Mouse (Mus musculus): ENCODE measurements around the gene Chadl. TPM values are rescaled to one million over a fixed set of nuclear protein-coding genes. Genes with fewer than 3 reads are reported as not detected.
"Not testable (repeated sequence)": the region's sequence is repeated elsewhere in the genome, so short reads cannot be mapped to it uniquely, and the experiment has no call there.

The Chadl gene
- 2.3 and 2.4 TPM in 2 replicates for polyA plus RNA-seq (2016; fragmentation: Nextera tagmentation; extraction: Ambion mirVana)

GRCm38 (mm10) chr15:81697175-81697574 lies at the start of gene Chadl:
TSS of gene Chadl (minus strand) at chr15:81697287.
- H3K36me3 ChIP-seq (replicated peaks) = peaks cover 3% of the 10 kb centered on the region
- no peak within 1 kb of the TSS for H3K4me3 ChIP-seq
- H3K27me3 ChIP-seq (ENCODE audit: poor library complexity, severe bottlenecking) = peaks cover 53% of the 10 kb centered on the region
- H3K27ac ChIP-seq = no peak within 1 kb of the TSS
- no peaks in the 10 kb centered on the region for H3K9me3 ChIP-seq
- 58% methylated on average over 7 of the region's 7 CpGs for WGBS
- DNase-seq (ENCODE audit: extremely low spot score, low spot score) = no peak
- peaks cover 26% of the 10 kb centered on the region for H3K4me1 ChIP-seq

- peak overlapping the region; percentile 95 for H3K4me3 ChIP-seq
- peak; percentile 76 for DNase-seq (ENCODE audit: extremely low spot score, low spot score)
- H3K4me1 ChIP-seq = peaks cover 23% of the 10 kb centered on the region
- 1% methylated on average over 33 of the region's 33 CpGs for WGBS
- peaks cover 19% of the 10 kb centered on the region for H3K36me3 ChIP-seq (replicated peaks)
- no peaks in the 10 kb centered on the region for H3K9me3 ChIP-seq
- H3K27me3 ChIP-seq (ENCODE audit: poor library complexity, severe bottlenecking) = no peaks in the 10 kb centered on the region
- H3K27ac ChIP-seq = peak overlapping the region; percentile 98
These were observed 48.6 kb upstream of the Chadl start for GRCm38 (mm10) chr15:81745601-81746114.

GRCm38 (mm10) chr15:81744992-81745600 lies 48.0 kb upstream of the Chadl start, which contains the start of the genes Zc3h7b and Rangap1:
TSS of gene Zc3h7b (plus strand) at chr15:81745057.
TSS of gene Rangap1 (minus strand) at chr15:81745530.
- H3K9me3 ChIP-seq = no peaks in the 10 kb centered on the region
- peak within 1 kb of the TSS; percentile 95 for H3K4me3 ChIP-seq
- H3K36me3 ChIP-seq (replicated peaks) = peaks cover 19% of the 10 kb centered on the region
- H3K27ac ChIP-seq = peak within 1 kb of the TSS; percentile 98
- peaks cover 23% of the 10 kb centered on the region for H3K4me1 ChIP-seq
- WGBS = under 1% methylated on average over 65 of the region's 65 CpGs
- H3K27me3 ChIP-seq (ENCODE audit: poor library complexity, severe bottlenecking) = no peaks in the 10 kb centered on the region
- peak; percentile 79 for DNase-seq (ENCODE audit: extremely low spot score, low spot score)

GRCm38 (mm10) chr15:81742368-81742767 lies 45.3 kb upstream of the Chadl start:
- H3K4me1 ChIP-seq = peaks cover 23% of the 10 kb centered on the region
- H3K9me3 ChIP-seq; H3K36me3 ChIP-seq (replicated peaks); DNase-seq (ENCODE audit: extremely low spot score, low spot score); H3K27ac ChIP-seq; H3K4me3 ChIP-seq; H3K27me3 ChIP-seq (ENCODE audit: poor library complexity, severe bottlenecking): not testable (repeated sequence)
- 40% methylated on average over 2 of the region's 2 CpGs for WGBS

GRCm38 (mm10) chr15:81739924-81740323 lies 42.8 kb upstream of the Chadl start:
- DNase-seq (ENCODE audit: extremely low spot score, low spot score) = no peak
- Histone ChIP-seq H3K4me1 (peaks cover 10% of the 10 kb centered on the region), H3K27ac (no peak overlapping the region), H3K36me3 (replicated peaks) (no peaks in the 10 kb centered on the region), H3K9me3 (no peaks in the 10 kb centered on the region), H3K4me3 (no peak overlapping the region), H3K27me3 (ENCODE audit: poor library complexity, severe bottlenecking) (no peaks in the 10 kb centered on the region)
- 14% methylated on average over 2 of the region's 2 CpGs for WGBS

- Histone ChIP-seq H3K4me1 (peaks cover 4% of the 10 kb centered on the region), H3K27me3 (ENCODE audit: poor library complexity, severe bottlenecking) (no peaks in the 10 kb centered on the region), H3K27ac (no peak overlapping the region), H3K4me3 (no peak overlapping the region), H3K36me3 (replicated peaks) (no peaks in the 10 kb centered on the region), H3K9me3 (no peaks in the 10 kb centered on the region)
- DNase-seq (ENCODE audit: extremely low spot score, low spot score) = no peak
- 85% methylated on average over 3 of the region's 3 CpGs for WGBS
These were observed 42.2 kb upstream of the Chadl start for GRCm38 (mm10) chr15:81739296-81739695.

- Histone ChIP-seq H3K4me3 (no peak overlapping the region), H3K27ac (no peak overlapping the region)
- DNase-seq (ENCODE audit: extremely low spot score, low spot score) = no peak
These were observed 38.0 kb upstream of the Chadl start for GRCm38 (mm10) chr15:81735075-81735474.

GRCm38 (mm10) chr15:81729792-81730635 lies 32.9 kb upstream of the Chadl start:
- Histone ChIP-seq H3K9me3 (no peaks in the 10 kb centered on the region), H3K4me3 (peak overlapping the region; percentile 99), H3K27me3 (ENCODE audit: poor library complexity, severe bottlenecking) (no peaks in the 10 kb centered on the region), H3K27ac (peak overlapping the region; percentile 96), H3K4me1 (peaks cover 26% of the 10 kb centered on the region), H3K36me3 (replicated peaks) (peaks cover 25% of the 10 kb centered on the region)
- DNase-seq (ENCODE audit: extremely low spot score, low spot score) = peak; percentile 98
- WGBS = 5% methylated on average over 41 of the region's 41 CpGs

More at GRCm38 (mm10) chr15:81735075-81735474, 38.0 kb upstream of the Chadl start:
- Histone ChIP-seq H3K4me1 (no peaks in the 10 kb centered on the region), H3K9me3 (no peaks in the 10 kb centered on the region), H3K36me3 (replicated peaks) (no peaks in the 10 kb centered on the region), H3K27me3 (ENCODE audit: poor library complexity, severe bottlenecking) (no peaks in the 10 kb centered on the region)
- 73% methylated on average over 3 of the region's 3 CpGs for WGBS

- Histone ChIP-seq H3K4me1 (peaks cover 26% of the 10 kb centered on the region), H3K27ac (peak overlapping the region; percentile 96), H3K4me3 (peak overlapping the region; percentile 99), H3K36me3 (replicated peaks) (peaks cover 32% of the 10 kb centered on the region), H3K27me3 (ENCODE audit: poor library complexity, severe bottlenecking) (no peaks in the 10 kb centered on the region), H3K9me3 (no peaks in the 10 kb centered on the region)
- peak; percentile 32 for DNase-seq (ENCODE audit: extremely low spot score, low spot score)
- WGBS = under 1% methylated on average over 49 of the region's 49 CpGs
These were observed 32.2 kb upstream of the Chadl start for GRCm38 (mm10) chr15:81729241-81729791.

GRCm38 (mm10) chr15:81725965-81726364 lies 28.9 kb upstream of the Chadl start:
- Histone ChIP-seq H3K36me3 (replicated peaks) (peaks cover 66% of the 10 kb centered on the region), H3K27me3 (ENCODE audit: poor library complexity, severe bottlenecking) (no peaks in the 10 kb centered on the region), H3K27ac (no peak overlapping the region), H3K4me3 (no peak overlapping the region), H3K9me3 (no peaks in the 10 kb centered on the region), H3K4me1 (peaks cover 26% of the 10 kb centered on the region)
- 95% methylated on average over 8 of the region's 8 CpGs for WGBS
- DNase-seq (ENCODE audit: extremely low spot score, low spot score) = no peak

- no peaks in the 10 kb centered on the region for H3K27me3 ChIP-seq (ENCODE audit: poor library complexity, severe bottlenecking)
- H3K36me3 ChIP-seq (replicated peaks) = peaks cover 89% of the 10 kb centered on the region
- no peak overlapping the region for H3K4me3 ChIP-seq
- no peak for DNase-seq (ENCODE audit: extremely low spot score, low spot score)
- 92% methylated on average over 11 of the region's 11 CpGs for WGBS
- H3K4me1 ChIP-seq = peaks cover 29% of the 10 kb centered on the region
- H3K27ac ChIP-seq = no peak overlapping the region
- H3K9me3 ChIP-seq = no peaks in the 10 kb centered on the region
These were observed 26.6 kb upstream of the Chadl start for GRCm38 (mm10) chr15:81723653-81724052.

- 95% methylated on average over 5 of the region's 5 CpGs for WGBS
- Histone ChIP-seq H3K4me1 (peaks cover 19% of the 10 kb centered on the region), H3K27me3 (ENCODE audit: poor library complexity, severe bottlenecking) (no peaks in the 10 kb centered on the region), H3K4me3 (no peak overlapping the region), H3K9me3 (no peaks in the 10 kb centered on the region), H3K36me3 (replicated peaks) (peaks cover 97% of the 10 kb centered on the region), H3K27ac (no peak overlapping the region)
- DNase-seq (ENCODE audit: extremely low spot score, low spot score) = no peak
These were observed 25.3 kb upstream of the Chadl start for GRCm38 (mm10) chr15:81722361-81722760.
